Mouse (Mus musculus) frontal cortex, postnatal 14 days (tissue): ENCODE results near the gene Gm45837.

ENCODE experiments used
- DNase-seq, 2 experiments: peaks; one replicate each; pipeline ENCODE4 v3.0.0; 2022; ENCODE audit warnings: low spot score in 2 of 2

Gm45837 gene

GRCm38 (mm10) chr7:101501236-101501635 lies 90.5 kb downstream of the Gm45837 start:
- DNase-seq: no peak

GRCm38 (mm10) chr7:101501675-101502074 lies 91.0 kb downstream of the Gm45837 start:
- DNase-seq: no peak

GRCm38 (mm10) chr7:101503351-101503750 lies 92.7 kb downstream of the Gm45837 start:
- DNase-seq: no peak

- DNase-seq: no peak
These were observed 93.1 kb downstream of the Gm45837 start for GRCm38 (mm10) chr7:101503803-101504202.

GRCm38 (mm10) chr7:101504507-101504906 lies 93.8 kb downstream of the Gm45837 start:
- no peak for DNase-seq

- no peak for DNase-seq
These were observed 98.5 kb downstream of the Gm45837 start for GRCm38 (mm10) chr7:101509212-101509611.

GRCm38 (mm10) chr7:101513655-101514054 lies 103.0 kb downstream of the Gm45837 start:
- DNase-seq: no peak

GRCm38 (mm10) chr7:101514768-101515167 lies 104.1 kb downstream of the Gm45837 start:
- no peak for DNase-seq

- no peak for DNase-seq
These were observed 104.6 kb downstream of the Gm45837 start for GRCm38 (mm10) chr7:101515295-101515694.

GRCm38 (mm10) chr7:101516460-101516859 lies 105.8 kb downstream of the Gm45837 start:
- DNase-seq: no peak

GRCm38 (mm10) chr7:101521696-101522095 lies 111.0 kb downstream of the Gm45837 start:
- no peak for DNase-seq

- no peak for DNase-seq
These were observed 112.5 kb downstream of the Gm45837 start for GRCm38 (mm10) chr7:101523205-101523604.

GRCm38 (mm10) chr7:101526484-101526883 lies 115.8 kb downstream of the Gm45837 start:
- no peak for DNase-seq

GRCm38 (mm10) chr7:101534428-101534827 lies 123.7 kb downstream of the Gm45837 start:
- no peak for DNase-seq

- no peak for DNase-seq
These were observed 124.4 kb downstream of the Gm45837 start for GRCm38 (mm10) chr7:101535102-101535501.

- no peak for DNase-seq
These were observed 124.8 kb downstream of the Gm45837 start for GRCm38 (mm10) chr7:101535517-101535916.

GRCm38 (mm10) chr7:101537541-101537940 lies 126.9 kb downstream of the Gm45837 start:
- DNase-seq: no peak

- DNase-seq: no peak
These were observed 127.7 kb downstream of the Gm45837 start for GRCm38 (mm10) chr7:101538141-101538933.

GRCm38 (mm10) chr7:101539774-101540173 lies 129.1 kb downstream of the Gm45837 start:
- no peak for DNase-seq

GRCm38 (mm10) chr7:101540684-101541083 lies 130.0 kb downstream of the Gm45837 start:
- no peak for DNase-seq

GRCm38 (mm10) chr7:101541132-101541531 lies 130.4 kb downstream of the Gm45837 start:
- DNase-seq: peak; percentile 70 to 78

GRCm38 (mm10) chr7:101541734-101542133 lies 131.0 kb downstream of the Gm45837 start:
- DNase-seq: peak in 1 of 2 experiments; percentile 39

- DNase-seq: no peak
These were observed 137.0 kb downstream of the Gm45837 start for GRCm38 (mm10) chr7:101547651-101548050.

- no peak for DNase-seq
These were observed 138.6 kb downstream of the Gm45837 start for GRCm38 (mm10) chr7:101549266-101549665.
